Mouse (Mus musculus): ENCODE measurements at regions not wholly inside any gene's neighbourhood (a gene's known extent, or its start where the extent isn't known, plus 50 kb on each side); places are given as distances from the start of the nearest gene placed in this dataset.

GRCm38 (mm10) chr1:88959715-88960114 lies 110.5 kb upstream of the Sh3bp4 start:
- Histone ChIP-seq H3K9me3 (ENCODE audit: control insufficient read depth, low read length) (no peaks in the 10 kb centered on the region), H3K36me3 (ENCODE audit: control insufficient read depth, insufficient read depth, low read length) (no peaks in the 10 kb centered on the region), H3K27me3 (replicated peaks; ENCODE audit: control insufficient read depth, insufficient read depth, low read length) (no peaks in the 10 kb centered on the region), H3K4me1 (ENCODE audit: control insufficient read depth, insufficient read depth, low read length) (no peaks in the 10 kb centered on the region), H3K27ac (ENCODE audit: low read length) (no peak overlapping the region), H3K4me2 (ENCODE audit: low read depth, low read length) (no peak overlapping the region), H3K9ac (ENCODE audit: low read depth, low read length) (no peak overlapping the region), H3K4me3 (ENCODE audit: low read length) (no peak overlapping the region)
- no peak for ATAC-seq
- 25% methylated on average over 4 of the region's 4 CpGs for WGBS

- Histone ChIP-seq H3K27ac (ENCODE audit: low read length) (no peak overlapping the region), H3K27me3 (replicated peaks; ENCODE audit: control insufficient read depth, insufficient read depth, low read length) (no peaks in the 10 kb centered on the region), H3K4me2 (ENCODE audit: low read depth, low read length) (no peak overlapping the region), H3K4me1 (ENCODE audit: control insufficient read depth, insufficient read depth, low read length) (no peaks in the 10 kb centered on the region), H3K9ac (ENCODE audit: low read depth, low read length) (no peak overlapping the region), H3K9me3 (ENCODE audit: control insufficient read depth, low read length) (no peaks in the 10 kb centered on the region), H3K4me3 (ENCODE audit: low read length) (no peak overlapping the region), H3K36me3 (ENCODE audit: control insufficient read depth, insufficient read depth, low read length) (no peaks in the 10 kb centered on the region)
- no peak for ATAC-seq
- 69% methylated on average over 11 of the region's 11 CpGs for whole genome bisulfite sequencing
Measured at GRCm38 (mm10) chr1:88960142-88960541, 110.1 kb upstream of the Sh3bp4 start.

DNA sequence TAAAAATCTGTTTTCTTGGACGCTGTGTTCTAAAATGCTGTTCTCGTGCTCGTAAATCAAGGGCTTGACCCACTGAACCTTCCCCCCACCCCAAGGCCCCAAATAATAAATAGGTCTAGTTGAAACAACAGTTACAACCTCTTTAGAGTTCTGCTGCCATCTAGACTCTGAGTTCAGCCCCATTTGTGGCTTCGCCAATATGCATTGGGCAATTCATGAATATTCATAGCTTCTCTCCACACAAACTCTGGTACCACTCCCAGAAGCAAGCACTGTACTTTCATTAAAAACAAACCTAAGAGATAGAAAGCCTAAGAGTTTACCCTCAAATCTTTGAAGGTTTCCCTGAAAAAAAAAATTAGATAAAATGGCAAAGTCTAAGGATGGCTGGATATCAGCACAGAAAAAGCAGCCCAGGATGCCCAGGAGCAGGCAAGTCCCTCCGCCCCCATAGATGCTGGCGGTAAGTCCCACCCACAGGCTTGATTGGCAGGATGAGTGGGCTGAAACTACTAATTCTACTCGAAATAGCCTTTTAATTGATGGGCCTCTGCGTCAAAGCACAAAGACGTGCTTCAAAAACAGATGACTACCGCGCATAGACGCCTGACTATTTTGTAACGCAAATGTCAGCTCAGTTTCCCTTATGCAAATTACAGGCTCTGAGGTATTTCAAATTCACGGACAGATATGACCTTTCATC lies 106.0 kb upstream of the Sh3bp4 start:
- 86% methylated on average over 14 of the region's 14 CpGs for WGBS

GRCm38 (mm10) chr1:88966416-88966815 lies 103.8 kb upstream of the Sh3bp4 start:
- no peaks in the 10 kb centered on the region for H3K36me3 ChIP-seq (ENCODE audit: control insufficient read depth, insufficient read depth, low read length)
- H3K27me3 ChIP-seq (replicated peaks; ENCODE audit: control insufficient read depth, insufficient read depth, low read length) = no peaks in the 10 kb centered on the region
- no peak overlapping the region for H3K4me2 ChIP-seq (ENCODE audit: low read depth, low read length)
- no peak for ATAC-seq
- 77% methylated on average over 2 of the region's 2 CpGs for WGBS
- H3K27ac ChIP-seq (ENCODE audit: low read length) = no peak overlapping the region
- H3K9ac ChIP-seq (ENCODE audit: low read depth, low read length) = no peak overlapping the region
- no peak overlapping the region for H3K4me3 ChIP-seq (ENCODE audit: low read length)
- H3K4me1 ChIP-seq (ENCODE audit: control insufficient read depth, insufficient read depth, low read length) = no peaks in the 10 kb centered on the region
- 0 out of 2 replicates have a peak, but pooled peaks cover 3% of the 10 kb centered on the region for H3K9me3 ChIP-seq (ENCODE audit: control insufficient read depth, low read length)

More for the DNA sequence above, 106.0 kb upstream of the Sh3bp4 start:
- no peak for ATAC-seq
- Histone ChIP-seq H3K9ac (ENCODE audit: low read depth, low read length) (no peak overlapping the region), H3K27me3 (replicated peaks; ENCODE audit: control insufficient read depth, insufficient read depth, low read length) (no peaks in the 10 kb centered on the region), H3K4me1 (ENCODE audit: control insufficient read depth, insufficient read depth, low read length) (no peaks in the 10 kb centered on the region), H3K4me3 (ENCODE audit: low read length) (no peak overlapping the region), H3K9me3 (ENCODE audit: control insufficient read depth, low read length) (0 out of 2 replicates have a peak, but pooled peaks cover 3% of the 10 kb centered on the region), H3K4me2 (ENCODE audit: low read depth, low read length) (no peak overlapping the region), H3K36me3 (ENCODE audit: control insufficient read depth, insufficient read depth, low read length) (no peaks in the 10 kb centered on the region), H3K27ac (ENCODE audit: low read length) (no peak overlapping the region)

DNA sequence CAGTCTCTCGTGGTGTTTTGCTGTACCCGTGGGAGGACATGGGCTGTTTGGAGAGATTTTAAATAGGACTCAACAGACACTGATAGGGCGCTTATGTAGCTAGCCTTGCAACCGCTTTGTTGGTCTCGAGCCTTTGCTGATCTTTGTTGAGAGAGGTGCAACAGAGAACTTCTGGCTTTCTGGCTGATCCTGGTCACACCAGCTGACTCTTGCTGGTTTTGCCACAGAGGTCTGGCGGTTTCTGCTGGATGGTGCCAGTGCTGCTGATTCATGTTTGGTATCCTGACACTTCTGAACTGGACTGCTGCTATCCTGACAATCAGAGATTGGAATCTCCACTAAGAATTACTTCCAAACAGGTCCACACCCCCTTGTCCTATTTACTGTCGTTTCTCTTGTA lies 102.1 kb upstream of the Sh3bp4 start:
- Histone ChIP-seq H3K27ac (ENCODE audit: low read length) (no peak overlapping the region), H3K9me3 (ENCODE audit: control insufficient read depth, low read length) (0 out of 2 replicates have a peak, but pooled peaks cover 3% of the 10 kb centered on the region), H3K4me1 (ENCODE audit: control insufficient read depth, insufficient read depth, low read length) (no peaks in the 10 kb centered on the region), H3K36me3 (ENCODE audit: control insufficient read depth, insufficient read depth, low read length) (no peaks in the 10 kb centered on the region), H3K9ac (ENCODE audit: low read depth, low read length) (no peak overlapping the region), H3K4me3 (ENCODE audit: low read length) (no peak overlapping the region), H3K4me2 (ENCODE audit: low read depth, low read length) (no peak overlapping the region), H3K27me3 (replicated peaks; ENCODE audit: control insufficient read depth, insufficient read depth, low read length) (no peaks in the 10 kb centered on the region)
- 76% methylated on average over 7 of the region's 7 CpGs for whole genome bisulfite sequencing
- ATAC-seq = no peak

GRCm38 (mm10) chr1:88969016-88969415 lies 101.2 kb upstream of the Sh3bp4 start:
- Histone ChIP-seq H3K27ac (ENCODE audit: low read length) (no peak overlapping the region), H3K4me2 (ENCODE audit: low read depth, low read length) (no peak overlapping the region), H3K36me3 (ENCODE audit: control insufficient read depth, insufficient read depth, low read length) (no peaks in the 10 kb centered on the region), H3K9me3 (ENCODE audit: control insufficient read depth, low read length) (0 out of 2 replicates have a peak, but pooled peaks cover 3% of the 10 kb centered on the region), H3K27me3 (replicated peaks; ENCODE audit: control insufficient read depth, insufficient read depth, low read length) (no peaks in the 10 kb centered on the region), H3K9ac (ENCODE audit: low read depth, low read length) (no peak overlapping the region), H3K4me3 (ENCODE audit: low read length) (no peak overlapping the region), H3K4me1 (ENCODE audit: control insufficient read depth, insufficient read depth, low read length) (no peaks in the 10 kb centered on the region)
- no peak for ATAC-seq
- WGBS = 58% methylated on average over 7 of the region's 7 CpGs

DNA sequence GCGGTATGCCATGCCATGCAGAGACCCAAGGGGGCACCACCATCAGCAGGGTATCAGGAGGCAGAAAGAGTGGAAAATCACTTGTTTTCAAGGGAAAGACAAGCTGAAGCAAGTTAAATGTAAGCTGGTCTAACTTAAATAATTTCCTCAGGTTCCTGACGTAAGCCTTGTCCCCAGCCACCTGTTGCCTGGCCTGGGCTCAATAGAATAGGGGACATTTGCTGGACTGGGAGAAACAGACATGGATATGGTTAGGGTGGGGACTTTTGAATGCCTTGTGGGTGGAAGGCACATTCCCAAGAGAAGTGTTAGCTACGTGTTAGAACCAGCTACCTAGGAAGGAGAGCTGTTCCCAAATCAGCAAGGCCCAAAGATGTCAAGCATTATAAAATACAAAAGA lies 100.6 kb upstream of the Sh3bp4 start:
- 90% methylated on average over 3 of the region's 3 CpGs for WGBS
- Histone ChIP-seq H3K27ac (ENCODE audit: low read length) (no peak overlapping the region), H3K9me3 (ENCODE audit: control insufficient read depth, low read length) (0 out of 2 replicates have a peak, but pooled peaks cover 3% of the 10 kb centered on the region), H3K27me3 (replicated peaks; ENCODE audit: control insufficient read depth, insufficient read depth, low read length) (no peaks in the 10 kb centered on the region), H3K36me3 (ENCODE audit: control insufficient read depth, insufficient read depth, low read length) (no peaks in the 10 kb centered on the region), H3K4me1 (ENCODE audit: control insufficient read depth, insufficient read depth, low read length) (no peaks in the 10 kb centered on the region), H3K9ac (ENCODE audit: low read depth, low read length) (no peak overlapping the region), H3K4me2 (ENCODE audit: low read depth, low read length) (no peak overlapping the region), H3K4me3 (ENCODE audit: low read length) (no peak overlapping the region)
- no peak for ATAC-seq

DNA sequence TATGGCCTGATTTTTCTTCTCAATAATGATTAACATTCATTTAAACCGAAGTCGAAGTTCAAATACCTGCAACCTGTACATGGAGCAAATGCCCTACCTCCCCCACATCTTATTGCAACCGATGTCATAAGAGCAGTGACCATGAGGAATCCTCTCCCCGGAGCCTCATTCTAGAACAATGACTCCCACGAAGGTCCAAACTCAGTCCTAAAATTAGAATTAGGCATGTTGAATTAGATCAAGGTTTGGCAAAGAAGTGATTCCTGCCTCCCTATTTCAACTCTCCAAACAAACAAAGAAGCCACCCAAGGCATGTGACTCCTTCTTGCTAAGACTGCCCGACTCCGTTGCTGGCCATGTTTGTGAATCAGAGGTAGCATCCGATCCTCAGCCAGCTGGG lies 94.1 kb upstream of the Sh3bp4 start:
- no peak overlapping the region for H3K9ac ChIP-seq (ENCODE audit: low read depth, low read length)
- H3K27me3 ChIP-seq (replicated peaks; ENCODE audit: control insufficient read depth, insufficient read depth, low read length) = no peaks in the 10 kb centered on the region
- no peak overlapping the region for H3K4me3 ChIP-seq (ENCODE audit: low read length)
- no peaks in the 10 kb centered on the region for H3K9me3 ChIP-seq (ENCODE audit: control insufficient read depth, low read length)
- H3K4me2 ChIP-seq (ENCODE audit: low read depth, low read length) = no peak overlapping the region
- H3K36me3 ChIP-seq (ENCODE audit: control insufficient read depth, insufficient read depth, low read length) = no peaks in the 10 kb centered on the region
- ATAC-seq = 0 out of 2 replicates have a peak, but pooled peaks have one; percentile 42
- no peaks in the 10 kb centered on the region for H3K4me1 ChIP-seq (ENCODE audit: control insufficient read depth, insufficient read depth, low read length)
- H3K27ac ChIP-seq (ENCODE audit: low read length) = no peak overlapping the region
- 77% methylated on average over 8 of the region's 8 CpGs for WGBS

DNA sequence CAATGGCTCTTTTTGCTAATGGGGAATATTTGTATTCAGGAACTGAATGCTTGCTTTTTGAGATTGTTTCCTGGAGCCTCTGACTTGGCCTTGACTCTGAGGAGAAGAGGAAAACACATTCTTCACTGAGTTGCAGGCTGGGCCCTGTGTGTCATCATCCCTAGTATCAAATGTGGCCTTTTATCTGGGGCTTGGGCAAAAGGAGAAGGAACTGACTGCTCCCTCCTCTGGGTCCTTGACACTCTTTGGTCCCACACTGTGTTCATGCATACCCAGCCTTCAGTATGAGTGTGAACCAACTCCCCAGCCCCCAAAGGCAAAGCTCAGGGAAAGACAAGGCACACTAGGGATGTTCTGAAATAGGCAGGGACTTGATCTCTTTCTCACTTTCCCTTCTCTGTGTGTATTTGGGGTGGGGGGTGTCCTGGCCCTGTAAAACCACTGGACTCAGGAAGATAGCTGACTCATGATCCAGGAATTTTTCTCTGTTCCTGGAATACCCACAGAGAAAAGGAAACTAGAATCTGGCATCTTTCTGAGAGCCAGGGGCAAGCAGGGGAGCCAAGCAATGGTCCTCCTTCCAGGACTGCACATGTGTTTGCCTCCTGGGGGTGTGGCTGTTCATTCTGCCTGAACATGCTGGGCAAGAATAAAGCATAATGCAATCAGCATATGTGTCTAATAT lies 82.1 kb upstream of the Sh3bp4 start:
- Histone ChIP-seq H3K4me2 (ENCODE audit: low read depth, low read length) (no peak overlapping the region), H3K4me3 (ENCODE audit: low read length) (no peak overlapping the region), H3K9me3 (ENCODE audit: control insufficient read depth, low read length) (no peaks in the 10 kb centered on the region), H3K27ac (ENCODE audit: low read length) (no peak overlapping the region), H3K27me3 (replicated peaks; ENCODE audit: control insufficient read depth, insufficient read depth, low read length) (no peaks in the 10 kb centered on the region), H3K36me3 (ENCODE audit: control insufficient read depth, insufficient read depth, low read length) (no peaks in the 10 kb centered on the region), H3K4me1 (ENCODE audit: control insufficient read depth, insufficient read depth, low read length) (0 out of 2 replicates have a peak, but pooled peaks cover 4% of the 10 kb centered on the region), H3K9ac (ENCODE audit: low read depth, low read length) (no peak overlapping the region)
- ATAC-seq = no peak

Measured in intestine, embryonic 16.5 days (tissue).